Mouse (Mus musculus): ENCODE data around the gene Tanc2. TPM values are rescaled to one million over a fixed set of nuclear protein-coding genes. Genes with fewer than 3 reads are reported as not detected.

The Tanc2 gene
- polyA plus RNA-seq, 1 experiment from 2014 or later = 3.5 TPM

- H3K27ac ChIP-seq (ENCODE audit: low read depth, low read length) = no peak overlapping the region
- WGBS = 97% methylated on average over 1 of the region's 1 CpGs
- H3K36me3 ChIP-seq (ENCODE audit: control insufficient read depth, insufficient read depth) = no peaks in the 10 kb centered on the region
- H3K27me3 ChIP-seq (replicated peaks; ENCODE audit: control insufficient read depth, insufficient read depth, low read length) = no peaks in the 10 kb centered on the region
- no peaks in the 10 kb centered on the region for H3K9me3 ChIP-seq (ENCODE audit: control insufficient read depth)
- H3K9ac ChIP-seq (ENCODE audit: low read depth, low read length) = no peak overlapping the region
- no peak for ATAC-seq
- no peaks in the 10 kb centered on the region for H3K4me1 ChIP-seq (replicated peaks; ENCODE audit: control insufficient read depth, insufficient read depth, low read length)
- H3K4me2 ChIP-seq (replicated peaks; ENCODE audit: low read depth) = no peak overlapping the region
- no peak for TF ChIP-seq CTCF (IDR thresholded peaks at IDR 0.05; ENCODE audit: low read depth)
- H3K4me3 ChIP-seq (ENCODE audit: low read depth, low read length) = no peak overlapping the region
Observed at GRCm38 (mm10) chr11:105667879-105668278, 78.1 kb downstream of the Tanc2 start.

GRCm38 (mm10) chr11:105678996-105679395 is 89.2 kb downstream of the Tanc2 start:
- Histone ChIP-seq H3K36me3 (ENCODE audit: control insufficient read depth, insufficient read depth) (no peaks in the 10 kb centered on the region), H3K27me3 (replicated peaks; ENCODE audit: control insufficient read depth, insufficient read depth, low read length) (no peaks in the 10 kb centered on the region), H3K27ac (ENCODE audit: low read depth, low read length) (no peak overlapping the region), H3K9me3 (ENCODE audit: control insufficient read depth) (no peaks in the 10 kb centered on the region), H3K4me3 (ENCODE audit: low read depth, low read length) (no peak overlapping the region), H3K4me1 (replicated peaks; ENCODE audit: control insufficient read depth, insufficient read depth, low read length) (no peaks in the 10 kb centered on the region), H3K4me2 (replicated peaks; ENCODE audit: low read depth) (no peak overlapping the region), H3K9ac (ENCODE audit: low read depth, low read length) (no peak overlapping the region)
- TF ChIP-seq CTCF (IDR thresholded peaks at IDR 0.05; ENCODE audit: low read depth) = no peak
- 89% methylated on average over 1 of the region's 1 CpGs for WGBS
- no peak for ATAC-seq

- no peak overlapping the region for H3K27ac ChIP-seq (ENCODE audit: low read depth, low read length)
- no peak overlapping the region for H3K4me3 ChIP-seq (ENCODE audit: low read depth, low read length)
- H3K9ac ChIP-seq (ENCODE audit: low read depth, low read length) = no peak overlapping the region
- H3K4me2 ChIP-seq (replicated peaks; ENCODE audit: low read depth) = no peak overlapping the region
- no peaks in the 10 kb centered on the region for H3K36me3 ChIP-seq (ENCODE audit: control insufficient read depth, insufficient read depth)
- no peaks in the 10 kb centered on the region for H3K4me1 ChIP-seq (replicated peaks; ENCODE audit: control insufficient read depth, insufficient read depth, low read length)
- H3K27me3 ChIP-seq (replicated peaks; ENCODE audit: control insufficient read depth, insufficient read depth, low read length) = no peaks in the 10 kb centered on the region
- no peak for ATAC-seq
- no peaks in the 10 kb centered on the region for H3K9me3 ChIP-seq (ENCODE audit: control insufficient read depth)
- no peak for TF ChIP-seq CTCF (IDR thresholded peaks at IDR 0.05; ENCODE audit: low read depth)
Observed at GRCm38 (mm10) chr11:105684747-105685146, 95.0 kb downstream of the Tanc2 start.

GRCm38 (mm10) chr11:105700528-105700927 is 110.7 kb downstream of the Tanc2 start:
- Histone ChIP-seq H3K4me3 (ENCODE audit: low read depth, low read length) (no peak overlapping the region), H3K4me2 (replicated peaks; ENCODE audit: low read depth) (no peak overlapping the region), H3K9ac (ENCODE audit: low read depth, low read length) (no peak overlapping the region), H3K9me3 (ENCODE audit: control insufficient read depth) (no peaks in the 10 kb centered on the region), H3K27me3 (replicated peaks; ENCODE audit: control insufficient read depth, insufficient read depth, low read length) (no peaks in the 10 kb centered on the region), H3K36me3 (ENCODE audit: control insufficient read depth, insufficient read depth) (no peaks in the 10 kb centered on the region), H3K4me1 (replicated peaks; ENCODE audit: control insufficient read depth, insufficient read depth, low read length) (no peaks in the 10 kb centered on the region), H3K27ac (ENCODE audit: low read depth, low read length) (no peak overlapping the region)
- TF ChIP-seq CTCF (IDR thresholded peaks at IDR 0.05; ENCODE audit: low read depth) = no peak
- WGBS = 59% methylated on average over 3 of the region's 3 CpGs
- ATAC-seq = no peak

GRCm38 (mm10) chr11:105719660-105720059 is 129.9 kb downstream of the Tanc2 start:
- Histone ChIP-seq H3K4me2 (replicated peaks; ENCODE audit: low read depth) (no peak overlapping the region), H3K9me3 (ENCODE audit: control insufficient read depth) (no peaks in the 10 kb centered on the region), H3K4me3 (ENCODE audit: low read depth, low read length) (no peak overlapping the region), H3K27me3 (replicated peaks; ENCODE audit: control insufficient read depth, insufficient read depth, low read length) (no peaks in the 10 kb centered on the region), H3K27ac (ENCODE audit: low read depth, low read length) (no peak overlapping the region), H3K9ac (ENCODE audit: low read depth, low read length) (no peak overlapping the region), H3K36me3 (ENCODE audit: control insufficient read depth, insufficient read depth) (no peaks in the 10 kb centered on the region), H3K4me1 (replicated peaks; ENCODE audit: control insufficient read depth, insufficient read depth, low read length) (no peaks in the 10 kb centered on the region)
- WGBS = 18% methylated on average over 1 of the region's 1 CpGs
- no peak for TF ChIP-seq CTCF (IDR thresholded peaks at IDR 0.05; ENCODE audit: low read depth)
- no peak for ATAC-seq

- WGBS = 62% methylated on average over 6 of the region's 6 CpGs
- no peak for ATAC-seq
- TF ChIP-seq CTCF (IDR thresholded peaks at IDR 0.05; ENCODE audit: low read depth) = no peak
- Histone ChIP-seq H3K27ac (ENCODE audit: low read depth, low read length) (no peak overlapping the region), H3K4me3 (ENCODE audit: low read depth, low read length) (no peak overlapping the region), H3K9me3 (ENCODE audit: control insufficient read depth) (no peaks in the 10 kb centered on the region), H3K4me1 (replicated peaks; ENCODE audit: control insufficient read depth, insufficient read depth, low read length) (no peaks in the 10 kb centered on the region), H3K36me3 (ENCODE audit: control insufficient read depth, insufficient read depth) (no peaks in the 10 kb centered on the region), H3K9ac (ENCODE audit: low read depth, low read length) (no peak overlapping the region), H3K27me3 (replicated peaks; ENCODE audit: control insufficient read depth, insufficient read depth, low read length) (no peaks in the 10 kb centered on the region), H3K4me2 (replicated peaks; ENCODE audit: low read depth) (no peak overlapping the region)
Observed at GRCm38 (mm10) chr11:105731541-105731940, 141.8 kb downstream of the Tanc2 start.

GRCm38 (mm10) chr11:105731989-105732531 is 142.3 kb downstream of the Tanc2 start:
- 71% methylated on average over 4 of the region's 4 CpGs for WGBS
- no peak for ATAC-seq

More at GRCm38 (mm10) chr11:105731989-105732531, 142.3 kb downstream of the Tanc2 start:
- Histone ChIP-seq H3K27ac (ENCODE audit: low read depth, low read length) (no peak overlapping the region), H3K36me3 (ENCODE audit: control insufficient read depth, insufficient read depth) (no peaks in the 10 kb centered on the region), H3K27me3 (replicated peaks; ENCODE audit: control insufficient read depth, insufficient read depth, low read length) (no peaks in the 10 kb centered on the region), H3K9me3 (ENCODE audit: control insufficient read depth) (no peaks in the 10 kb centered on the region), H3K4me1 (replicated peaks; ENCODE audit: control insufficient read depth, insufficient read depth, low read length) (no peaks in the 10 kb centered on the region), H3K4me2 (replicated peaks; ENCODE audit: low read depth) (no peak overlapping the region), H3K4me3 (ENCODE audit: low read depth, low read length) (no peak overlapping the region), H3K9ac (ENCODE audit: low read depth, low read length) (no peak overlapping the region)
- TF ChIP-seq CTCF (IDR thresholded peaks at IDR 0.05; ENCODE audit: low read depth) = no peak

Data from intestine, postnatal 0 days (tissue).